9 mouse cellular contexts compared by ENCODE assay signal in the genomic region with DNA sequence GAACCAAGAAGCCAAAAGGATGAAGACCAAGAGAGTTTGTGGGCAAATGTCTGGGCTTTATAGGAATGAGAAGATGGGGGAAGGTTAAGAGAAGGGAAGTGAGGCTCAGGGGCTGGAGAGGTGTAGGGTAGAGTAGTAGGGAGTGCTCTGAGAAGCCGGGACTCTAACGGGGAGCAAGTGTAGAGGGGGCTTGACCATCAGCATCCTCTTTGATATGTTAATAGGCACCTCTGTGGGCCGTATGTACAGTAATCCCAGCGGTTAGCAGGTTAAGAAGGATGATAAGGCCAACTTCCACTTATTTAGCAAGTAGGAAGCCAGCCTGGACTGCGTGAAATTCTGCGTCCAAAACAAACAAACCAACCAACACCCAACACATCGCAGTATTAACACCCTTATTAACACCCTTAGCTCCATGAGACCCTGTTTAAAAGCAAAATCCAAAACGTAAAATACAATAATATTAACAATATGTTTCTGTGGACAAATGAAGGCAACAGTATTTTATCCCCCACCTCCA. TPM values are rescaled to one million over a fixed set of nuclear protein-coding genes. Genes with fewer than 3 reads are reported as not detected.
DNase-seq lines count a peak whose midpoint lies in the region; ATAC-seq and TF ChIP-seq lines count a peak whose summit lies in the region.
"Had no signal": no experiment of that assay in that cellular context is flagged by ENCODE, and none has a peak within 500 bp of the region (broad histone marks: within the 10 kb centered on the region; RNA-seq: fewer than 3 reads in every experiment).

No protein-coding gene starts in this region.

- H3K4me1 ChIP-seq in heart, postnatal 0 days (ENCODE audit: control insufficient read depth, insufficient read depth) = peaks cover 27% of the 10 kb centered on the region

- no peak for TF ChIP-seq EP300 in heart, postnatal 0 days (IDR thresholded peaks at IDR 0.05; ENCODE audit: low read depth)

- H3K9me3 ChIP-seq in heart, postnatal 0 days (replicated peaks; ENCODE audit: control insufficient read depth, low read length) = no peaks in the 10 kb centered on the region

- H3K27me3 ChIP-seq in heart, postnatal 0 days (ENCODE audit: control insufficient read depth, insufficient read depth, low read length) = no peaks in the 10 kb centered on the region

- DNase-seq in embryo, embryonic 11 days = peak; percentile 18
- no peak for DNase-seq in embryo, embryonic 9.5 days (ENCODE audit: extremely low spot score)
- DNase-seq in MEL-GATA-1-ER (ENCODE audit: extremely low read depth, low read depth) = peak; percentile 63
- DNase-seq in heart, postnatal 0 days (ENCODE audit: low spot score) = no peak
- no peak for DNase-seq in retina, embryonic 14.5 days (ENCODE audit: low spot score)
- DNase-seq in adrenal gland, adult 8-10 months = no peak
- DNase-seq in left cerebral cortex, postnatal 36 days (ENCODE audit: low spot score in 2 of 2) = no peak

- ATAC-seq in heart, postnatal 0 days (ENCODE audit: insufficient read depth, low read depth) = no peak
- 0 out of 2 replicates have a peak, but pooled peaks have one; percentile 28 for ATAC-seq in megakaryocyte, adult 5-6 weeks (ENCODE audit: poor library complexity, severe bottlenecking)

- H3K9ac ChIP-seq in heart, postnatal 0 days (replicated peaks; ENCODE audit: low read depth, low read length) = peak overlapping the region; percentile 69

- peak overlapping the region; percentile 63 for H3K4me2 ChIP-seq in heart, postnatal 0 days (ENCODE audit: low read depth, low read length)

- TF ChIP-seq CTCF in heart, postnatal 0 days (IDR thresholded peaks at IDR 0.05; ENCODE audit: low read depth) = no peak

- intact Hi-C loops in left cerebral cortex, postnatal 36 days (cut with DNase I) = loop anchor here (1.0 kb wide), 1 partner anchor 12 kb away; no protein-coding TSS in a partner anchor

- WGBS in heart, postnatal 0 days = 20% methylated on average over 8 of the region's 8 CpGs

- H3K36me3 ChIP-seq in heart, postnatal 0 days (replicated peaks; ENCODE audit: control insufficient read depth, insufficient read depth, low read length) = no peaks in the 10 kb centered on the region

- H3K27ac ChIP-seq in heart, postnatal 0 days (ENCODE audit: low read depth) = peak overlapping the region; percentile 86

- peak overlapping the region; percentile 46 for H3K4me3 ChIP-seq in heart, postnatal 0 days (ENCODE audit: low read depth, low read length)

RNA-seq across cellular contexts. Expression of gene Srrm2, which starts 0.5 kb away (rescaled TPM):
- 72.8 and 85.9 TPM in 2 replicates for total RNA-seq in heart, postnatal 0 days (2014; rRNA removed; ENCODE audit: low replicate concordance)
- polyA plus RNA-seq in heart, postnatal 0 days (2015; fragmentation: Nextera tagmentation; extraction: Ambion mirVana) = 184 and 196 TPM in 2 replicates
- 210 and 224 TPM in 2 replicates for total RNA-seq in megakaryocyte, adult 5-6 weeks (2015)
- total RNA-seq in megakaryocyte, adult 5-6 weeks (2017) = 81.2 and 117 TPM in 2 replicates
- 1,000 to 10,000 TPM in 1 of 4 experiments, 100 to 1,000 TPM in 3; 612 to 1,355 (median 855) TPM for total RNA-seq in adrenal gland, adult 8-10 months (2022)
- 100 to 1,000 TPM; 420 to 743 TPM for total RNA-seq in left cerebral cortex, postnatal 36 days (2021)

RNA-seq across cellular contexts. Expression of gene Flywch2, which starts 3.9 kb away (rescaled TPM):
- 3.8 TPM in 1 of 2 replicates, not detected in the other for total RNA-seq in heart, postnatal 0 days (2014; rRNA removed; ENCODE audit: low replicate concordance)
- polyA plus RNA-seq in heart, postnatal 0 days (2015; fragmentation: Nextera tagmentation; extraction: Ambion mirVana) = 4.5 and 4.9 TPM in 2 replicates
- 0.66 TPM in 1 of 2 replicates, not detected in the other for total RNA-seq in megakaryocyte, adult 5-6 weeks (2015)
- total RNA-seq in megakaryocyte, adult 5-6 weeks (2017) = 0.92 TPM in 1 of 2 replicates, not detected in the other
- total RNA-seq in adrenal gland, adult 8-10 months (2022) = 10 to 100 TPM in 3 of 4 experiments, 1 to 10 TPM in 1; 5.8 to 15.4 (median 13.1) TPM
- total RNA-seq in left cerebral cortex, postnatal 36 days (2021) = 10 to 100 TPM; 11.4 to 16.2 TPM
- total RNA-seq: neutrophil, adult 5-6 weeks had no signal

RNA-seq across cellular contexts. Expression of gene Flywch1, which starts 18.4 kb away (rescaled TPM):
- total RNA-seq in heart, postnatal 0 days (2014; rRNA removed; ENCODE audit: low replicate concordance) = 54.5 and 72.2 TPM in 2 replicates
- 32.4 and 34.8 TPM in 2 replicates for polyA plus RNA-seq in heart, postnatal 0 days (2015; fragmentation: Nextera tagmentation; extraction: Ambion mirVana)
- 3.1 and 3.7 TPM in 2 replicates for total RNA-seq in megakaryocyte, adult 5-6 weeks (2015)
- 7.7 and 12.0 TPM in 2 replicates for total RNA-seq in megakaryocyte, adult 5-6 weeks (2017)
- 100 to 1,000 TPM in 2 of 4 experiments, 10 to 100 TPM in 2; 82.9 to 115 (median 102) TPM for total RNA-seq in adrenal gland, adult 8-10 months (2022)
- total RNA-seq in left cerebral cortex, postnatal 36 days (2021) = 100 to 1,000 TPM; 354 to 411 TPM

RNA-seq across cellular contexts. Expression of gene Elob, which starts 39.1 kb away (rescaled TPM):
- 767 and 972 TPM in 2 replicates for total RNA-seq in heart, postnatal 0 days (2014; rRNA removed; ENCODE audit: low replicate concordance)
- polyA plus RNA-seq in heart, postnatal 0 days (2015; fragmentation: Nextera tagmentation; extraction: Ambion mirVana) = 1,036 and 1,119 TPM in 2 replicates
- 283 and 294 TPM in 2 replicates for total RNA-seq in megakaryocyte, adult 5-6 weeks (2015)
- 113 and 140 TPM in 2 replicates for total RNA-seq in megakaryocyte, adult 5-6 weeks (2017)
- 100 to 1,000 TPM; 365 to 430 (median 403) TPM for total RNA-seq in adrenal gland, adult 8-10 months (2022)
- total RNA-seq in left cerebral cortex, postnatal 36 days (2021) = 100 to 1,000 TPM; 330 to 406 TPM

RNA-seq across cellular contexts. Expression of gene Kremen2, which starts 44.2 kb away (rescaled TPM):
- 0.97 TPM in 1 of 2 replicates, not detected in the other for total RNA-seq in heart, postnatal 0 days (2014; rRNA removed; ENCODE audit: low replicate concordance)
- not detected in 2 replicates for polyA plus RNA-seq in heart, postnatal 0 days (2015; fragmentation: Nextera tagmentation; extraction: Ambion mirVana)
- total RNA-seq in megakaryocyte, adult 5-6 weeks (2015) = not detected in 2 replicates
- total RNA-seq in megakaryocyte, adult 5-6 weeks (2017) = not detected in 2 replicates
- total RNA-seq in adrenal gland, adult 8-10 months (2022) = under 1 TPM in 3 of 4 experiments, not detected in 1; 0.17 to 0.30 (median 0.26) TPM
- total RNA-seq in left cerebral cortex, postnatal 36 days (2021) = under 1 TPM; 0.48 to 0.81 TPM

Comparison
In these comparisons a context has a peak if more than half of its experiments do, and no peak if none do; other contexts are left out.
1. DNase-seq: peak in embryo, embryonic 11 days (single experiment) and MEL-GATA-1-ER (single experiment); none in embryo, embryonic 9.5 days (single experiment), heart, postnatal 0 days (single experiment), retina, embryonic 14.5 days (single experiment), adrenal gland, adult 8-10 months (single experiment) and left cerebral cortex, postnatal 36 days (0 of 2).